Mouse (Mus musculus): ENCODE results near the gene Timm29. TPM values are rescaled to one million over a fixed set of nuclear protein-coding genes. Genes with fewer than 3 reads are reported as not detected.

Gene Timm29
- polyA plus RNA-seq, 1 experiment from 2014 or later: 29.5 TPM

GRCm38 (mm10) chr9:21601722-21602399, 9.3 kb downstream of the Timm29 start:
- ATAC-seq (ENCODE audit: borderline replicate concordance, extremely low read depth, low FRiP score, low TSS enrichment): peak; percentile 77
- H3K4me1 ChIP-seq: no peaks in the 10 kb centered on the region
- 47% methylated on average over 10 of the region's 10 CpGs for WGBS

GRCm38 (mm10) chr9:21604119-21604518, 11.6 kb downstream of the Timm29 start:
- Histone ChIP-seq H3K27me3 (no peaks in the 10 kb centered on the region), H3K4me1 (no peaks in the 10 kb centered on the region), H3K36me3 (no peaks in the 10 kb centered on the region), H3K4me3 (no peak overlapping the region), H3K9ac (no peak overlapping the region), H3K9me3 (no peaks in the 10 kb centered on the region), H3K4me2 (no peak overlapping the region), H3K27ac (no peak overlapping the region)
- 71% methylated on average over 5 of the region's 5 CpGs for WGBS
- no peak for ATAC-seq (ENCODE audit: borderline replicate concordance, extremely low read depth, low FRiP score, low TSS enrichment)

More at GRCm38 (mm10) chr9:21601722-21602399, 9.3 kb downstream of the Timm29 start:
- H3K9ac ChIP-seq: no peak overlapping the region
- H3K4me3 ChIP-seq: no peak overlapping the region
- no peaks in the 10 kb centered on the region for H3K36me3 ChIP-seq
- no peak overlapping the region for H3K4me2 ChIP-seq
- no peaks in the 10 kb centered on the region for H3K9me3 ChIP-seq
- no peaks in the 10 kb centered on the region for H3K27me3 ChIP-seq
- H3K27ac ChIP-seq: no peak overlapping the region

- no peaks in the 10 kb centered on the region for H3K9me3 ChIP-seq
- H3K4me2 ChIP-seq: no peak overlapping the region
- H3K27ac ChIP-seq: no peak overlapping the region
- H3K4me1 ChIP-seq: no peaks in the 10 kb centered on the region
- 70% methylated on average over 5 of the region's 5 CpGs for WGBS
- H3K27me3 ChIP-seq: no peaks in the 10 kb centered on the region
- ATAC-seq (ENCODE audit: borderline replicate concordance, extremely low read depth, low FRiP score, low TSS enrichment): no peak
- H3K36me3 ChIP-seq: no peaks in the 10 kb centered on the region
- H3K9ac ChIP-seq: no peak overlapping the region
- no peak overlapping the region for H3K4me3 ChIP-seq
Measured at GRCm38 (mm10) chr9:21605865-21606264, 13.3 kb downstream of the Timm29 start.

GRCm38 (mm10) chr9:21606648-21607047, 14.1 kb downstream of the Timm29 start:
- no peaks in the 10 kb centered on the region for H3K4me1 ChIP-seq
- H3K9me3 ChIP-seq: no peaks in the 10 kb centered on the region
- no peaks in the 10 kb centered on the region for H3K36me3 ChIP-seq
- no peak overlapping the region for H3K4me2 ChIP-seq
- WGBS: 65% methylated on average over 1 of the region's 1 CpGs
- H3K27ac ChIP-seq: no peak overlapping the region
- H3K4me3 ChIP-seq: no peak overlapping the region
- no peak overlapping the region for H3K9ac ChIP-seq
- no peaks in the 10 kb centered on the region for H3K27me3 ChIP-seq
- no peak for ATAC-seq (ENCODE audit: borderline replicate concordance, extremely low read depth, low FRiP score, low TSS enrichment)

GRCm38 (mm10) chr9:21609861-21610260, 17.3 kb downstream of the Timm29 start:
- H3K36me3 ChIP-seq: no peaks in the 10 kb centered on the region
- H3K27me3 ChIP-seq: no peaks in the 10 kb centered on the region
- ATAC-seq (ENCODE audit: borderline replicate concordance, extremely low read depth, low FRiP score, low TSS enrichment): no peak
- no peak overlapping the region for H3K27ac ChIP-seq
- H3K9ac ChIP-seq: no peak overlapping the region
- H3K4me1 ChIP-seq: peaks cover 2% of the 10 kb centered on the region; the same call in 1 of the 2 replicates
- no peak overlapping the region for H3K4me2 ChIP-seq
- H3K9me3 ChIP-seq: no peaks in the 10 kb centered on the region
- H3K4me3 ChIP-seq: no peak overlapping the region
- 92% methylated on average over 1 of the region's 1 CpGs for WGBS

GRCm38 (mm10) chr9:21614864-21615616, 22.5 kb downstream of the Timm29 start:
- peak overlapping the region; percentile 79 for H3K4me2 ChIP-seq
- no peaks in the 10 kb centered on the region for H3K9me3 ChIP-seq
- WGBS: 67% methylated on average over 15 of the region's 15 CpGs
- H3K27me3 ChIP-seq: no peaks in the 10 kb centered on the region
- H3K9ac ChIP-seq: peak overlapping the region; percentile 72
- peak overlapping the region; percentile 81 for H3K4me3 ChIP-seq
- H3K36me3 ChIP-seq: no peaks in the 10 kb centered on the region
- H3K4me1 ChIP-seq: peaks cover 19% of the 10 kb centered on the region
- peak overlapping the region; percentile 97 for H3K27ac ChIP-seq
- no peak for ATAC-seq (ENCODE audit: borderline replicate concordance, extremely low read depth, low FRiP score, low TSS enrichment)

GRCm38 (mm10) chr9:21615617-21616231, 23.2 kb downstream of the Timm29 start, which contains the start of gene Smarca4:
TSS of gene Smarca4 (plus strand) at chr9:21616169.
- H3K4me1 ChIP-seq: peaks cover 19% of the 10 kb centered on the region
- H3K4me2 ChIP-seq: peak within 1 kb of the TSS; percentile 79
- peak within 1 kb of the TSS; percentile 98 for H3K27ac ChIP-seq
- no peaks in the 10 kb centered on the region for H3K27me3 ChIP-seq
- H3K4me3 ChIP-seq: peak within 1 kb of the TSS; percentile 81
- peak; percentile 96 for ATAC-seq (ENCODE audit: borderline replicate concordance, extremely low read depth, low FRiP score, low TSS enrichment)
- under 1% methylated on average over 26 of the region's 45 CpGs for WGBS
- H3K9ac ChIP-seq: peak within 1 kb of the TSS; percentile 83
- H3K36me3 ChIP-seq: no peaks in the 10 kb centered on the region
- H3K9me3 ChIP-seq: no peaks in the 10 kb centered on the region

- Histone ChIP-seq H3K4me1 (peaks cover 19% of the 10 kb centered on the region), H3K9me3 (no peaks in the 10 kb centered on the region), H3K27me3 (no peaks in the 10 kb centered on the region), H3K9ac (peak overlapping the region; percentile 83), H3K27ac (peak overlapping the region; percentile 98), H3K36me3 (no peaks in the 10 kb centered on the region), H3K4me3 (peak overlapping the region; percentile 81), H3K4me2 (peak overlapping the region; percentile 68)
- ATAC-seq (ENCODE audit: borderline replicate concordance, extremely low read depth, low FRiP score, low TSS enrichment): peak; percentile 86
- WGBS: under 1% methylated on average over 56 of the region's 57 CpGs
Measured at GRCm38 (mm10) chr9:21616232-21616781, 23.8 kb downstream of the Timm29 start.

GRCm38 (mm10) chr9:21617066-21617465, 24.5 kb downstream of the Timm29 start:
- Histone ChIP-seq H3K9ac (peak overlapping the region; percentile 83), H3K36me3 (no peaks in the 10 kb centered on the region), H3K9me3 (no peaks in the 10 kb centered on the region), H3K4me3 (peak overlapping the region; percentile 81), H3K4me2 (peak overlapping the region; percentile 68), H3K27me3 (no peaks in the 10 kb centered on the region), H3K4me1 (peaks cover 19% of the 10 kb centered on the region), H3K27ac (peak overlapping the region; percentile 98)
- no peak for ATAC-seq (ENCODE audit: borderline replicate concordance, extremely low read depth, low FRiP score, low TSS enrichment)
- 7% methylated on average over 10 of the region's 10 CpGs for WGBS

GRCm38 (mm10) chr9:21620229-21620628, 27.7 kb downstream of the Timm29 start:
- WGBS: 84% methylated on average over 4 of the region's 4 CpGs
- ATAC-seq (ENCODE audit: borderline replicate concordance, extremely low read depth, low FRiP score, low TSS enrichment): no peak
- no peak overlapping the region for H3K4me3 ChIP-seq
- no peaks in the 10 kb centered on the region for H3K9me3 ChIP-seq
- H3K36me3 ChIP-seq: no peaks in the 10 kb centered on the region
- H3K27ac ChIP-seq: no peak overlapping the region
- H3K4me2 ChIP-seq: no peak overlapping the region
- no peak overlapping the region for H3K9ac ChIP-seq
- H3K4me1 ChIP-seq: peaks cover 15% of the 10 kb centered on the region
- no peaks in the 10 kb centered on the region for H3K27me3 ChIP-seq

GRCm38 (mm10) chr9:21622676-21623075, 30.2 kb downstream of the Timm29 start:
- no peaks in the 10 kb centered on the region for H3K9me3 ChIP-seq
- no peak for ATAC-seq (ENCODE audit: borderline replicate concordance, extremely low read depth, low FRiP score, low TSS enrichment)
- no peaks in the 10 kb centered on the region for H3K27me3 ChIP-seq
- no peak overlapping the region for H3K9ac ChIP-seq
- H3K4me2 ChIP-seq: no peak overlapping the region
- H3K4me3 ChIP-seq: no peak overlapping the region
- H3K27ac ChIP-seq: no peak overlapping the region
- WGBS: 92% methylated on average over 1 of the region's 1 CpGs
- H3K36me3 ChIP-seq: no peaks in the 10 kb centered on the region
- peaks cover 11% of the 10 kb centered on the region; the same call in 1 of the 2 replicates for H3K4me1 ChIP-seq
